Mouse (Mus musculus) thymus, postnatal 10 days (tissue): ENCODE data around the gene Lclat1.

ENCODE experiments used
- DNase-seq, 2 experiments: peaks; one replicate each; pipeline ENCODE4 v3.0.0; 2021; ENCODE audit warnings: low spot score in 2 of 2

Lclat1 gene

GRCm38 (mm10) chr17:73107158-73108157, at the start of gene Lclat1:
Gene Lclat1, plus strand, starts transcription at chr17:73107985.
- peak; percentile 95 for DNase-seq

GRCm38 (mm10) chr17:73058319-73058718, 49.5 kb upstream of the Lclat1 start:
- DNase-seq, result no peak

GRCm38 (mm10) chr17:73060224-73060896, 47.4 kb upstream of the Lclat1 start:
- no peak for DNase-seq

- DNase-seq, result no peak
Measured at GRCm38 (mm10) chr17:73060897-73061252, 46.9 kb upstream of the Lclat1 start.

GRCm38 (mm10) chr17:73062701-73063100, 45.1 kb upstream of the Lclat1 start:
- no peak for DNase-seq

- DNase-seq, result no peak
Measured at GRCm38 (mm10) chr17:73063299-73063698, 44.5 kb upstream of the Lclat1 start.

GRCm38 (mm10) chr17:73063781-73064180, 44.0 kb upstream of the Lclat1 start:
- no peak for DNase-seq

- no peak for DNase-seq
Measured at GRCm38 (mm10) chr17:73066387-73067169, 41.2 kb upstream of the Lclat1 start.

GRCm38 (mm10) chr17:73067423-73067822, 40.4 kb upstream of the Lclat1 start:
- DNase-seq, result peak in 1 of 2 experiments; percentile 30

GRCm38 (mm10) chr17:73068321-73068992, 39.3 kb upstream of the Lclat1 start:
- DNase-seq, result no peak

GRCm38 (mm10) chr17:73070466-73070865, 37.3 kb upstream of the Lclat1 start:
- DNase-seq, result no peak

- no peak for DNase-seq
Measured at GRCm38 (mm10) chr17:73071725-73072263, 36.0 kb upstream of the Lclat1 start.

- DNase-seq, result no peak
Measured at GRCm38 (mm10) chr17:73072286-73072685, 35.5 kb upstream of the Lclat1 start.

GRCm38 (mm10) chr17:73074631-73075030, 33.2 kb upstream of the Lclat1 start:
- DNase-seq, result no peak

GRCm38 (mm10) chr17:73075238-73075890, 32.4 kb upstream of the Lclat1 start:
- no peak for DNase-seq

GRCm38 (mm10) chr17:73077638-73078037, 30.1 kb upstream of the Lclat1 start:
- no peak for DNase-seq

GRCm38 (mm10) chr17:73081360-73082133, 26.2 kb upstream of the Lclat1 start:
- DNase-seq, result no peak

GRCm38 (mm10) chr17:73082506-73083196, 25.1 kb upstream of the Lclat1 start:
- DNase-seq, result no peak
